Mouse (Mus musculus) midbrain, embryonic 11.5 days (tissue): ENCODE measurements around the gene Tmem107. TPM values are rescaled to one million over a fixed set of nuclear protein-coding genes. Genes with fewer than 3 reads are reported as not detected.

Source experiments
- ATAC-seq: fragments of 200-750 bp; cut with Nextera tagmentation; 2 replicates; pipeline ENCODE4 v1.8.0; 2017; ENCODE audit warnings: moderate TSS enrichment, moderate library complexity; ENCODE audit not compliant: low FRiP score
- DNase-seq: peaks from one replicate; pipeline ENCODE4 v3.0.0; 2015; ENCODE audit warnings: low spot score; ENCODE audit errors: missing footprints
- H3K27ac ChIP-seq: fragments of 300-500 bp; sonication (generic); 2 replicates; pipeline ENCODE4 v1.5.1; 2014; ENCODE audit warnings: low read depth, low read length
- H3K27me3 ChIP-seq: fragments of 300-500 bp; sonication (generic); 2 replicates; pipeline ENCODE4 v1.6.1; 2014; ENCODE audit warnings: mild to moderate bottlenecking, low read length, moderate library complexity, mixed read lengths; ENCODE audit not compliant: control insufficient read depth, insufficient read depth
- H3K36me3 ChIP-seq: fragments of 300-500 bp; sonication (generic); 2 replicates; pipeline ENCODE4 v1.6.1; 2014; ENCODE audit warnings: mild to moderate bottlenecking, low read length, moderate library complexity, mixed read lengths; ENCODE audit not compliant: control insufficient read depth, insufficient read depth
- H3K4me1 ChIP-seq: fragments of 300-500 bp; sonication (generic); 2 replicates; pipeline ENCODE4 v1.6.1; 2014; ENCODE audit warnings: low read length; ENCODE audit not compliant: control insufficient read depth, insufficient read depth
- H3K4me2 ChIP-seq: fragments of 300-500 bp; sonication (generic); 2 replicates; pipeline ENCODE4 v1.6.1; 2014; ENCODE audit warnings: mild to moderate bottlenecking, moderate library complexity
- H3K4me3 ChIP-seq: fragments of 300-500 bp; sonication (generic); 2 replicates; pipeline ENCODE4 v1.5.1; 2014; ENCODE audit warnings: low read depth, low read length
- H3K9ac ChIP-seq: fragments of 300-500 bp; sonication (generic); 2 replicates; pipeline ENCODE4 v1.6.1; 2014; ENCODE audit warnings: low read length
- H3K9me3 ChIP-seq: fragments of 300-500 bp; sonication (generic); 2 replicates; pipeline ENCODE4 v1.6.1; 2016; ENCODE audit warnings: low read length; ENCODE audit not compliant: control insufficient read depth
- WGBS: fragments of 180-500 bp; shearing (Covaris S2); extraction: QIAGEN DNeasy Blood & Tissue Kit; methylation state at CpG from one replicate; pipeline ENCODE4 v1.1.7; 2014; 5-methylcytosine and 5-hydroxymethylcytosine counted together
- polyA plus RNA-seq: library from polyadenylated mRNA; unstranded; fragments of >200 nt; fragmentation: Nextera tagmentation; extraction: Ambion mirVana; gene quantifications from 2 replicates; pipeline ENCODE4 v1.2.1, GENCODE M21; 2014

Tmem107 gene
- polyA plus RNA-seq, 1 experiment from 2014 or later: 57.7 TPM

DNA sequence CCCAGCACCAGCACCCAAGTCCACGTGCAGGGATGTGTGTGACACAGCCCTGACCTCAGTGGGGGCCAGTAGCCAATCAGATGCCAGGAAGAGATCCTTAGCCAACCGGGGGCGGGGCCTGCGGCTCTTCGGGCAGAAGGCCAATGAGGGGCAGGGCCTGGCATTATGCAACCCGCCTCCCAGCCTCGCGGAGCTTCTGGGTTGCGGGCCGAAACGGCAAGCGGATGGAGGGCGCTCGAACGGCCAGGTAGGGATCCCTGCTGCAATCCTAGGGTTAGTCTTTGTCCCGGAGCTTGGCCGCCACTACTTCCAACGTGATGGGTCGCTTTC lies 28.1 kb downstream of the Tmem107 start:
- H3K4me1 ChIP-seq: peaks cover 50% of the 10 kb centered on the region
- WGBS: under 1% methylated on average over 19 of the region's 19 CpGs
- H3K9ac ChIP-seq: peak overlapping the region; percentile 69
- 0 out of 2 replicates have a peak overlapping the region, but pooled peaks have one; percentile 3 for H3K27ac ChIP-seq
- ATAC-seq (peak; percentile 66), DNase-seq (peak; percentile 97)
- H3K27me3 ChIP-seq: 0 out of 2 replicates have a peak, but pooled peaks cover 2% of the 10 kb centered on the region
- no peaks in the 10 kb centered on the region for H3K9me3 ChIP-seq
- peak overlapping the region; percentile 50 for H3K4me3 ChIP-seq
- no peaks in the 10 kb centered on the region; the same call in 1 of the 2 replicates for H3K36me3 ChIP-seq
- H3K4me2 ChIP-seq: peak overlapping the region; percentile 95

- peaks cover 3% of the 10 kb centered on the region; the same call in 1 of the 2 replicates for H3K36me3 ChIP-seq
- peak overlapping the region; percentile 50 for H3K4me3 ChIP-seq
- no peaks in the 10 kb centered on the region for H3K9me3 ChIP-seq
- H3K4me2 ChIP-seq: peak overlapping the region; percentile 95
- H3K4me1 ChIP-seq: peaks cover 48% of the 10 kb centered on the region
- H3K27me3 ChIP-seq: 0 out of 2 replicates have a peak, but pooled peaks cover 2% of the 10 kb centered on the region
- ATAC-seq: no peak
- 0 out of 2 replicates have a peak overlapping the region, but pooled peaks have one; percentile 11 for H3K27ac ChIP-seq
- under 1% methylated on average over 22 of the region's 22 CpGs for WGBS
- no peak for DNase-seq
- H3K9ac ChIP-seq: peak overlapping the region; percentile 69
These were observed 28.7 kb downstream of the Tmem107 start for GRCm38 (mm10) chr11:69099177-69099914.

DNA sequence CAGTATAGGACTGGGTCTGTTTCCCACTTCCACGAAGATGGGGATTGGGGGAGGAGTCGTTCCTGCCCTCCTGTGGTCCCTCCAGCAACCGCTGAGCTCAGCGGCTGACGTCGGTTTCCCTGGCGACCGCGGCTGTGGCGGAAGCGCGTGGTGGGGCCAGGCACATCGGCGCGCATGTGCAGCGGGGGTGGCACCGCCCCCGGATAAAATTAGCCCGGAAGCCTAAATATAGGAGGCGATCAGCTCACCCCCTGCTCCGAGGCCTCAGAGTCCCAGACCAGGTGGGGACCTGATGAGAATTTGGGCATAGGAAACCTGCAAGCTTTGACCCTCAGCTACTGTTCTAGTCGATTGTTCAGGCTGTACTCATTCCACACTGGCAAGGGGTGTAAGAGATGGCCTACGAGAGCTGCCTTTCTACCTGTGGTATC lies 29.3 kb downstream of the Tmem107 start:
- peak; percentile 33; the same call in 1 of the 2 replicates for ATAC-seq
- no peak overlapping the region for H3K27ac ChIP-seq
- peak overlapping the region; percentile 95 for H3K4me2 ChIP-seq

DNA sequence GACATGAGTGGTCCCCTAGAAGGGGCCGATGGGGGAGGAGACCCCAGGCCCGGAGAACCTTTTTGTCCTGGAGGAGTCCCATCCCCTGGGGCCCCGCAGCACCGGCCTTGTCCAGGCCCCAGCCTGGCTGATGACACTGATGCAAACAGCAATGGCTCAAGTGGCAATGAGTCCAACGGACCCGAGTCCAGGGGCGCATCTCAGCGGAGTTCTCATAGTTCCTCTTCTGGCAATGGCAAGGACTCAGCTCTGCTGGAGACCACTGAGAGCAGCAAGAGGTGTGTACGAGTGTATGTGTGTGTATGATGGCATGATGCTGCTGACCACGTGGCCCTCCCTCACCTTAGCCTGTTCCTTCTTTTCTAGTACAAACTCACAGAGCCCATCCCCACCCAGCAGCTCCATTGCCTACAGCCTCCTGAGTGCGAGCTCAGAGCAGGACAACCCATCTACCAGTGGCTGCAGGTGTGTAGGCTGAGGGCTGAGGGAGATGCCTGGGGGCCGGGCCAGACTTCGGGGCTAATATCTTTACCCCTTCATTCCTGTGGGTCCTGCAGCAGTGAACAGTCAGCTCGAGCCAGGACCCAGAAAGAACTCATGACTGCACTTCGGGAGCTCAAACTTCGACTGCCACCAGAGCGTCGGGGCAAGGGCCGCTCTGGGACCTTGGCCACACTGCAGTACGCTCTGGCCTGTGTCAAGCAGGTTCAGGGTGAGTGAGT lies 30.2 kb downstream of the Tmem107 start:
- Histone ChIP-seq H3K27ac (no peak overlapping the region), H3K9ac (no peak overlapping the region), H3K27me3 (0 out of 2 replicates have a peak, but pooled peaks cover 2% of the 10 kb centered on the region), H3K4me3 (peak overlapping the region; percentile 50; the same call in 1 of the 2 replicates), H3K36me3 (peaks cover 7% of the 10 kb centered on the region), H3K9me3 (no peaks in the 10 kb centered on the region), H3K4me1 (peaks cover 43% of the 10 kb centered on the region), H3K4me2 (peak overlapping the region; percentile 95)
- no peak for DNase-seq
- ATAC-seq: no peak
- WGBS: 93% methylated on average over 20 of the region's 20 CpGs

More for the DNA sequence above, 29.3 kb downstream of the Tmem107 start:
- peaks cover 5% of the 10 kb centered on the region; the same call in 1 of the 2 replicates for H3K36me3 ChIP-seq
- 0 out of 2 replicates have a peak, but pooled peaks cover 2% of the 10 kb centered on the region for H3K27me3 ChIP-seq
- H3K9me3 ChIP-seq: no peaks in the 10 kb centered on the region
- H3K9ac ChIP-seq: peak overlapping the region; percentile 69
- peak overlapping the region; percentile 50 for H3K4me3 ChIP-seq
- peak; percentile 95 for DNase-seq
- peaks cover 48% of the 10 kb centered on the region for H3K4me1 ChIP-seq
- WGBS: 1% methylated on average over 23 of the region's 23 CpGs

GRCm38 (mm10) chr11:69101604-69102402 lies 31.2 kb downstream of the Tmem107 start:
- ATAC-seq: no peak
- H3K36me3 ChIP-seq: peaks cover 9% of the 10 kb centered on the region
- H3K4me1 ChIP-seq: peaks cover 34% of the 10 kb centered on the region
- H3K9ac ChIP-seq: no peak overlapping the region
- no peaks in the 10 kb centered on the region for H3K27me3 ChIP-seq
- WGBS: 90% methylated on average over 21 of the region's 21 CpGs
- no peaks in the 10 kb centered on the region for H3K9me3 ChIP-seq
- no peak overlapping the region for H3K4me2 ChIP-seq
- H3K27ac ChIP-seq: no peak overlapping the region
- DNase-seq: no peak
- H3K4me3 ChIP-seq: no peak overlapping the region

DNA sequence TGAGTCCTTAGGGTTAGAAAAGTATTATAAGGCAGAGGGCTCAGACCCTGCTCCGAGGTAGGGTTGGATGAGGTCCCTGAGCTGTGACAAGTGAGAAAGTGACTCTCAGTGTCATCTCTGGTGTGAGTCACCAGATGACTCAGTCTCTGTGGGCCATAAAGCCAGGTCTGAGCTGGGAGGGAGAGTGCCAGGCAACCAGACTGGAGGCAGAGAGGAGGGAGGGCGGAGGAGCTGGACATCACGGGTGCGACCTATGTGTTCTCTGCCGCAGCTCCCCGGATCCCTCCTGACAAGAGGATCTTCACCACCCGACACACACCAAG lies 31.8 kb downstream of the Tmem107 start:
- DNase-seq (no peak), ATAC-seq (no peak)
- Histone ChIP-seq H3K27ac (no peak overlapping the region), H3K4me1 (peaks cover 28% of the 10 kb centered on the region), H3K9me3 (no peaks in the 10 kb centered on the region), H3K9ac (no peak overlapping the region), H3K36me3 (peaks cover 9% of the 10 kb centered on the region), H3K4me3 (no peak overlapping the region), H3K27me3 (no peaks in the 10 kb centered on the region), H3K4me2 (no peak overlapping the region)
- WGBS: 96% methylated on average over 7 of the region's 7 CpGs

GRCm38 (mm10) chr11:69103121-69103520 lies 32.5 kb downstream of the Tmem107 start:
- 95% methylated on average over 14 of the region's 14 CpGs for whole genome bisulfite sequencing
- ATAC-seq (no peak), DNase-seq (no peak)
- Histone ChIP-seq H3K4me3 (no peak overlapping the region), H3K4me1 (peaks cover 20% of the 10 kb centered on the region), H3K9ac (no peak overlapping the region), H3K36me3 (peaks cover 14% of the 10 kb centered on the region), H3K27me3 (no peaks in the 10 kb centered on the region), H3K9me3 (no peaks in the 10 kb centered on the region), H3K27ac (no peak overlapping the region), H3K4me2 (no peak overlapping the region)

GRCm38 (mm10) chr11:69103531-69104435 lies 33.2 kb downstream of the Tmem107 start:
- Histone ChIP-seq H3K36me3 (peaks cover 14% of the 10 kb centered on the region), H3K4me3 (no peak overlapping the region), H3K4me2 (no peak overlapping the region), H3K9ac (no peak overlapping the region), H3K9me3 (no peaks in the 10 kb centered on the region), H3K4me1 (peaks cover 14% of the 10 kb centered on the region), H3K27me3 (no peaks in the 10 kb centered on the region), H3K27ac (no peak overlapping the region)
- no peak for ATAC-seq
- WGBS: 92% methylated on average over 15 of the region's 15 CpGs
- DNase-seq: peak; percentile 77
